Mouse (Mus musculus) hindbrain, embryonic 16.5 days (tissue): ENCODE results near the gene Hdac9. TPM values are rescaled to one million over a fixed set of nuclear protein-coding genes. Genes with fewer than 3 reads are reported as not detected.

ENCODE experiments used
- ATAC-seq: fragments of 200-750 bp; cut with Nextera tagmentation; 2 replicates; pipeline ENCODE4 v1.8.0; 2017; ENCODE audit warnings: moderate TSS enrichment, moderate library complexity
- H3K27ac ChIP-seq: fragments of 300-500 bp; sonication (generic); 2 replicates; pipeline ENCODE4 v1.5.1; 2014; ENCODE audit warnings: low read depth, mild to moderate bottlenecking, control low read depth, low read length, moderate library complexity
- H3K27me3 ChIP-seq: fragments of 300-500 bp; sonication (generic); replicated peaks from 2 replicates; pipeline ENCODE4 v1.6.1; 2014; ENCODE audit warnings: low read length; ENCODE audit not compliant: control insufficient read depth, insufficient read depth
- H3K36me3 ChIP-seq: fragments of 300-500 bp; sonication (generic); 2 replicates; pipeline ENCODE4 v1.6.1; 2014; ENCODE audit warnings: mild to moderate bottlenecking, low read length, moderate library complexity, mixed read lengths; ENCODE audit not compliant: control insufficient read depth, insufficient read depth
- H3K4me1 ChIP-seq: fragments of 300-500 bp; sonication (generic); 2 replicates; pipeline ENCODE4 v1.6.1; 2014; ENCODE audit warnings: low read depth, low read length; ENCODE audit not compliant: control insufficient read depth, insufficient read depth
- H3K4me2 ChIP-seq: fragments of 300-500 bp; sonication (generic); 2 replicates; pipeline ENCODE4 v1.6.1; 2014; ENCODE audit warnings: mild to moderate bottlenecking, low read length, control low read depth, moderate library complexity
- H3K4me3 ChIP-seq: fragments of 300-500 bp; sonication (generic); 2 replicates; pipeline ENCODE4 v1.5.1; 2014; ENCODE audit warnings: mild to moderate bottlenecking, low read length, control low read depth, moderate library complexity
- H3K9ac ChIP-seq: fragments of 300-500 bp; sonication (generic); 2 replicates; pipeline ENCODE4 v1.6.1; 2014; ENCODE audit warnings: low read depth, mild to moderate bottlenecking, control low read depth, low read length, moderate library complexity
- H3K9me3 ChIP-seq: fragments of 300-500 bp; sonication (generic); 2 replicates; pipeline ENCODE4 v1.6.1; 2014; ENCODE audit warnings: mild to moderate bottlenecking, low read length, moderate library complexity; ENCODE audit not compliant: control insufficient read depth
- WGBS: fragments of 180-500 bp; shearing (Covaris S2); extraction: QIAGEN DNeasy Blood & Tissue Kit; methylation state at CpG from one replicate; pipeline ENCODE4 v1.1.7; 2014; 5-methylcytosine and 5-hydroxymethylcytosine counted together
- polyA plus RNA-seq: library from polyadenylated mRNA; unstranded; fragments of >200 nt; fragmentation: Nextera tagmentation; extraction: Ambion mirVana; gene quantifications from 2 replicates; pipeline ENCODE4 v1.2.1, GENCODE M21; 2015

The Hdac9 gene
- polyA plus RNA-seq, 1 experiment from 2014 or later = 10.4 TPM

- no peak overlapping the region for H3K27ac ChIP-seq
These were observed 96.7 kb downstream of the Hdac9 start for GRCm38 (mm10) chr12:34820229-34820628.

DNA sequence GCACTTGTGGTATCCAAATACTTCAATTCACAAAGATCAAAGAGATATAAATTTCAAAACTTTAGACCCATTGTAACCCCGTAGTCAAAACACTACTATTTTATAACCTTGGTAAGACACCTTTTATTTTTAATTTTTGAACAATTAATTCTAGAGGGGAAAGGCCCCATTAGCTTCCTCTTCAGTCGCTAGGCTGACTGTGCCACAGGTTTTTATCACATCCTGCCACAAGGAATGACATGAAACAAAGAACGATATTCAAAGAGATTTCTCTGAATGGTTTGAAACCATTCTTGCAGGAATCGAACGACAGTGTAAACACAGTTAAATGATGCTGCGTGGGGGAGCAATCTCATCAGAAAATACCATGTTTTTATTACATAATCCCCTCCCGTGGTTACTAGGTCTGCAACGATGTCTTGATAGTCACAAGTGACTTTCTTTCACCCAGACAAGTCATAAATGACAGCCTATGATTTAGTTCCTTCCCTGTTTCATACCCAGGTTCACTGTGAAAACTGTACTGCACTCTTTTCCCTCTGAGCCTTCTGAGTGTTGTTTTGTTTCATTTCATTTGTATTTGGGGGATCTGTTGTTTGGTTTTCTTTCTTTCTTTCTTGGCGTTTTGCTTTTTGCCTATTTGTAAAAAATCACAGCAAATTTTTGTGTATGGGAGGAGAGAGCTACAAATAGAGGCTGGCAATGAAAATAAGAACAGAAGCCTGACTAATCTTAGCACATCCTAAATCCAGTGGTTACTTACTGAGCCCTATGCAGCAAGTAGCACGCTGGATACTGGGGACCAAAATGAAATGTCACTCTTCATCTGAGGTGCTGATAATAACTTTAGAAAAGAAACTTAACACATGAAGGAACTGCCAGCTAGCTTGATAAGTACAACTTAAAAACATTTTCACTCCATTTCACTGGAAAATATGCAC, 105.0 kb downstream of the Hdac9 start:
- H3K27ac ChIP-seq = no peak overlapping the region
- no peak for ATAC-seq
- H3K4me2 ChIP-seq = no peak overlapping the region
- WGBS = 73% methylated on average over 10 of the region's 10 CpGs
- no peaks in the 10 kb centered on the region for H3K27me3 ChIP-seq
- no peaks in the 10 kb centered on the region for H3K36me3 ChIP-seq
- H3K9ac ChIP-seq = no peak overlapping the region
- no peak overlapping the region for H3K4me3 ChIP-seq
- no peaks in the 10 kb centered on the region for H3K4me1 ChIP-seq
- H3K9me3 ChIP-seq = no peaks in the 10 kb centered on the region

More at GRCm38 (mm10) chr12:34820229-34820628, 96.7 kb downstream of the Hdac9 start:
- no peak overlapping the region for H3K9ac ChIP-seq
- H3K4me1 ChIP-seq = no peaks in the 10 kb centered on the region
- ATAC-seq = no peak
- H3K4me3 ChIP-seq = no peak overlapping the region
- H3K9me3 ChIP-seq = no peaks in the 10 kb centered on the region
- 60% methylated on average over 6 of the region's 6 CpGs for WGBS
- no peak overlapping the region for H3K4me2 ChIP-seq
- H3K36me3 ChIP-seq = no peaks in the 10 kb centered on the region
- no peaks in the 10 kb centered on the region for H3K27me3 ChIP-seq

GRCm38 (mm10) chr12:34810221-34810620, 106.7 kb downstream of the Hdac9 start:
- H3K9ac ChIP-seq = no peak overlapping the region

DNA sequence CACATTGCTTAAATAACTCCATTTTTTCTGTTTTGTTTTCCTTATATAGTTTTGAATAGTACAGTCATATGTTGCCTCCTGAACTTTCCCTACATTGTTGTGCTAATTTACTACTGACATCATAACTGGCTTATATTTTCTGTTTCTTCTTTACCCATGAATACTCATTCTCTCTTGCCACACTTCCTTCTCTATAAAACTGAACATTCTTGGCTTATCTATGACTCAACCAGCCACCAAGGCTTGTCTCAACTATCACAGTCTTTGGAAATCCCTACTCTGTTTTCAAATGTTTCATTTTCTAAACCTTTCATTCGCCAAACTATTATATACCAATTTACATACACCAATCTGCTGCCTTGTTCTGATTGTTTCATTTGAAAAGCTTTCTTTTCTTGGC, 108.7 kb downstream of the Hdac9 start:
- Histone ChIP-seq H3K9me3 (no peaks in the 10 kb centered on the region), H3K27me3 (no peaks in the 10 kb centered on the region), H3K4me3 (no peak overlapping the region), H3K4me1 (no peaks in the 10 kb centered on the region), H3K9ac (no peak overlapping the region), H3K4me2 (no peak overlapping the region), H3K36me3 (no peaks in the 10 kb centered on the region), H3K27ac (no peak overlapping the region)
- WGBS = 84% methylated on average over 1 of the region's 1 CpGs
- ATAC-seq = no peak

More at GRCm38 (mm10) chr12:34810221-34810620, 106.7 kb downstream of the Hdac9 start:
- Histone ChIP-seq H3K4me3 (no peak overlapping the region), H3K27me3 (no peaks in the 10 kb centered on the region), H3K27ac (no peak overlapping the region), H3K4me2 (no peak overlapping the region), H3K4me1 (no peaks in the 10 kb centered on the region), H3K9me3 (no peaks in the 10 kb centered on the region), H3K36me3 (no peaks in the 10 kb centered on the region)
- no peak for ATAC-seq
- WGBS = 88% methylated on average over 2 of the region's 2 CpGs

DNA sequence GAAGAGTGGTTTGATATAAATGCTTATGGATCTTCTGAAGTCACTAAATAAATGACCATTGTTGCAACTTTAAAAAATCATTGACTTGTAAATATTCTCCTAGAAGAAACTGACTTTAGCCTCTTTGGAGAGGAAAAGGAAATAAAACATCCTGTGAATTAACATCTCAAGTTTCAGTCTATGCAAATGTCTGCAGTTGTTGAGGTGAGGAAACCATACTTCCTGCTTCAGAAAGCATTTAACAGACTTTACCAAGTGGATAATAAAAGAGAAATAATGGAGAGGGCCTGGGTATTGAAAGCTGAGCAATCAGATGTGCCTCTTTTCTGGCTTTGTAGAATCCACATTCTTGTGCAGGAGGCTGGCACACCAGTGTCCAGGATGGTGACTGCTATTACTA, 110.4 kb downstream of the Hdac9 start:
- Histone ChIP-seq H3K27ac (no peak overlapping the region), H3K27me3 (no peaks in the 10 kb centered on the region), H3K4me2 (no peak overlapping the region), H3K4me1 (no peaks in the 10 kb centered on the region), H3K4me3 (no peak overlapping the region), H3K9ac (no peak overlapping the region), H3K9me3 (no peaks in the 10 kb centered on the region), H3K36me3 (no peaks in the 10 kb centered on the region)
- ATAC-seq = no peak

DNA sequence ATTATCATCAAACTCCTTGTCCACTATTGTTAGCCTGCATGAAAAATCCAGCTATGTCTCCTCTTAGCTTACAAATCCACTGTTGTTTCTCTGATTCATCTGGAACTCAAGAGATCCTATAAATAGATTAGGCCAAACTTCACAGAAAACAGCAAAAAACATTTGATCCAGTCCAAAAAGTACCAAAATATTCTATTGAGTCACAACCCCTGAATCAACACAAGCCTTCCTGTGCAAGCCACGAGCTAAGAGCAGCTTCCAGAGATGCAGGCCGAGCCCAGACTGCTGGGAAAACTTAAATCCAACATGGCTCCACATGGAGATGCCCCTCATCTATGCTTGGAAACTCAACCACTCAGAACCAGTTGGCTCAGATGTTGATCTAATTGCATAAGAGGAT, 113.2 kb downstream of the Hdac9 start:
- H3K27ac ChIP-seq = no peak overlapping the region
- H3K36me3 ChIP-seq = no peaks in the 10 kb centered on the region
- H3K4me1 ChIP-seq = no peaks in the 10 kb centered on the region
- no peak overlapping the region for H3K9ac ChIP-seq
- no peaks in the 10 kb centered on the region for H3K9me3 ChIP-seq
- H3K4me2 ChIP-seq = no peak overlapping the region
- H3K4me3 ChIP-seq = no peak overlapping the region
- WGBS = 88% methylated on average over 2 of the region's 2 CpGs
- ATAC-seq = no peak
- no peaks in the 10 kb centered on the region for H3K27me3 ChIP-seq

DNA sequence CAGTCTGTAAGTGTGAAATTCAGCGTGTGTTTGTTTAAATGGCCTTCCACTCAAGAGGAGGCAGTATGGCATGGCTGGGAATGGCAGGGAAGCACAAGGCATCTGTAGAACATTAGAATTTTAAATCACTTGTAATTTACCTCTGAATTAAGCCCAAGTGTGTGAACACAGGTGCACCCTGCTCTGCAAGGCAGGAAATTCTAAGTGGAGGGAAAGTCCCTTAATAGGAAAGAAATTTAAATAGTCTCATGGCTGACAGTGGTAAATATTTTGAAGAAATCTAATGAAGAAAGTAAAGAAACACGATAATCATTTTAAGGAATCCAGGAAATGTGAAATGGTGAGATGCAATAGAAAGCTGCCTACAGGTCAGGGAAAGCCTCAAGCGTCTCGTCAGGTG, 114.6 kb downstream of the Hdac9 start:
- Histone ChIP-seq H3K4me1 (no peaks in the 10 kb centered on the region), H3K9ac (no peak overlapping the region), H3K36me3 (no peaks in the 10 kb centered on the region), H3K27me3 (no peaks in the 10 kb centered on the region), H3K4me2 (no peak overlapping the region), H3K9me3 (no peaks in the 10 kb centered on the region), H3K27ac (no peak overlapping the region), H3K4me3 (no peak overlapping the region)
- WGBS = 71% methylated on average over 4 of the region's 4 CpGs
- no peak for ATAC-seq

DNA sequence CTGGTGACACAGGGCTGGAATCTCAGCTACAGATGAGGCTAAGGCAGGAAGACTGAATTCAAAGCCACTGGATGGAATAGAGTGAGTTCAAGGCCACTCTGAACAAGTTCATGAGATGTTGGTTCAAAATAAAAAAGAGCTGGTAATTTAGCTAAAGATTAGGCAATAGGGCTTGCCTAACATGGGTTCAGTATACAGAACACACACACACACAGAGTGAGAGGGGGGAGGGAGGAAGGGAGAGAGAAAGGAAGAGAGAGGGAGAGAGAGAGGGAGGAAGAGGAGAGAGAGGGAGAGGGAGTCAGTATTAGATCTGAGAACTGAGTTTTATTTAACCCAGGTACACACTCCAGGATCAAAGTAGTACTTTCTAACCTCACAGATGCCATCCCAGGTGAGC, 115.1 kb downstream of the Hdac9 start:
- no peak for ATAC-seq
- no peaks in the 10 kb centered on the region for H3K9me3 ChIP-seq
- H3K4me1 ChIP-seq = no peaks in the 10 kb centered on the region
- H3K27me3 ChIP-seq = no peaks in the 10 kb centered on the region
- no peak overlapping the region for H3K27ac ChIP-seq
- no peaks in the 10 kb centered on the region for H3K36me3 ChIP-seq
- no peak overlapping the region for H3K4me3 ChIP-seq
- H3K4me2 ChIP-seq = no peak overlapping the region
- H3K9ac ChIP-seq = no peak overlapping the region

GRCm38 (mm10) chr12:34797389-34797788, 119.5 kb downstream of the Hdac9 start:
- ATAC-seq = no peak
- Histone ChIP-seq H3K4me2 (no peak overlapping the region), H3K36me3 (no peaks in the 10 kb centered on the region), H3K4me3 (no peak overlapping the region), H3K9me3 (no peaks in the 10 kb centered on the region), H3K27me3 (no peaks in the 10 kb centered on the region), H3K9ac (no peak overlapping the region), H3K27ac (no peak overlapping the region), H3K4me1 (no peaks in the 10 kb centered on the region)
- 58% methylated on average over 2 of the region's 2 CpGs for WGBS
